Mouse (Mus musculus): Measurements from ENCODE around the gene Rabgap1l. TPM values are rescaled to one million over a fixed set of nuclear protein-coding genes. Genes with fewer than 3 reads are reported as not detected.

Gene Rabgap1l
- polyA plus RNA-seq (2012; rRNA removed): 5.1 and 6.0 TPM in 2 replicates

GRCm38 (mm10) chr1:160792686-160793355 lies at the start of gene Rabgap1l:
Gene Rabgap1l, minus strand, starts transcription at chr1:160793211.

DNA sequence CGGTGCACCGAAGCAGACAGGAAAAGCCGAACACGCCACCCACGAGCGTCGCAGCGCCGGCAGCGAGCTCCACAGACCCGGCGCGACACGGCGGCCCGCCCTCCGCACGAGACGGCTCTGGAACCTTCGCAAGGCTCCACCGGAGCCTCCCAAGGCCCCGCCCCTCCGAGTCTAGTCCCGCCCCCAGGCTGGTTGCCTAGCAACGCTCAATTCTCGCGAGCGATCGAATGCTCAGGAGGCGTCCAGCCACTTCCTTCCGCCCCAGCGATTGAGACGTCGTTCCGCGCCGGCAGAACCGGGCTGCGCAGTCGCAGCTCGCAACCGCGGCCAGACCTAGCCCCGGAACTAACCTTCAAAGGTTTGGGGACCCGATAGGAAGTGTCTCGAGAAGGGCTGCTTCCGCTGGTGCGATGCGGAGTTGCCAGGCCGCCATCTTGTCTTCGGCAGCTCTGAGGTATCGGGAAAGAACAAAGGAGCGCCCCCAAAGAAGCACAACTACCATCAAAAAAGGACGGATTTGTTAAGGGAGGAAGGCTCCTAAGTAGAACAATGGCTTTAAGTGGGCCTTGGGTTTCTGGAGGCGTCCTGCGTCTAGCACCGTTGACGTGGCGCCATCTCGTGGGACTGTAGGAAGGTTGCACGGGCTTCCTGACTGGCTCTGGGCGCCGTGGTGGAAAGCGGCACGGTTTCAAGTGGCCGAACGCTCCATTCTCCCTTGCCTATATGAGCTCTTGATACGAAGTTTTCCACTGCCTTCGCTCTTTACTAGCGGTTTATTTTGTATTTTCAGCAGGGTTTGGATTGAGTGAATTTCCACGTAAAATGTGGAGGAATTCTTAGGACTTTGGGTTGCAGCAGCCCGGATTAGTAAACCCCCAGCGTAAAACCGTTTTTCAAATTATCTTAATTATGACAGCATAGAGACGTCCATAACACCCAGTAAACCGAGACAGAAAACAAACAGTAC lies 580.0 kb downstream of the Rabgap1l start, which contains the start of gene Cacybp:
Cacybp (minus strand) TSS at position 173 of the 967 bp plus-strand sequence.

DNA sequence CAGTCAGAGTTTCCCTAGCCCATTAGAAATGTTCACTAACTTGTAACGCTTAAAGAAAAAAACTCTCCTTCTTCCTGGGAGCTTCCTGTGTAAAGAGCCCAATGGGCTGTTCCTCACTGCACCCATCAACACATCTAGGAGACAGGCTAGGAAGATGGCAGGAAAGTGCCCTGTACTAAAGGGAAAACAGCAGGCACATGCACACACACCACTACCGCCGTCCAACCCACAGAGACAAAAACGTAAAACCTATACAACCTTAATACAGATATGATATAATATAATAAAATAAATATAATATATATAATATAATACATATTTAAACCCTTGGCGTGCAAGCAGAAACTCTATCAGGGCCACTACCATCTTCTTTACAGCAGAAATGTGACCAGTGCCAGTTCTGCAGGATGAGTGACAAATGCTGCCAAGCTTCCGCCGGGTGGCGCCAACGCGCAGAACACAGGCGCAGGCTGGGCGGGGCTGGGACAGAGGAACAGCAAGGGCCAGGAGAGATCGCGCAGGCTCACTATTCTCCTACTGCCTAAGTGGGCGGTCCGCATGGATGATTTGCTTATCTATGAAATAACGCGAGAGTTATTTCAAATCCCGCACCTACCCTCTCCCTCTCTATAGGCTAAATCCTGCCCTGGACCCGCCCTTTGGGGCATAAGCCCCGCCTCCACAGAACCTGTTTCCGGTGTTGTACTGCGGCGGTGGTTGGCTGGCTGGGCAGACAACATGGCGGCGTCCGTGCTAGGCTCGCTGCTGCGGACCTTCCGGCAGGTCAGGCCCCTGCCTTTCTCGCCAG lies 598.3 kb downstream of the Rabgap1l start, which contains the start of gene Mrps14:
Mrps14 (plus strand) TSS at position 687 of the 808 bp plus-strand sequence.

Other genes starting within 250 kb of the Rabgap1l start
- 10.5 and 11.5 TPM in 2 replicates for gene Rc3h1, start 113.2 kb upstream of the Rabgap1l start, polyA plus RNA-seq (2012; rRNA removed)
- gene Serpinc1, start 185.4 kb upstream of the Rabgap1l start, polyA plus RNA-seq (2012; rRNA removed): 2.3 and 2.6 TPM in 2 replicates
- 0.45 and 0.47 TPM in 2 replicates for gene Zbtb37, start 241.6 kb upstream of the Rabgap1l start, polyA plus RNA-seq (2012; rRNA removed)

Measured in colon, adult 2 months (tissue).